Mouse (Mus musculus): ENCODE measurements at regions not wholly inside any gene's neighbourhood (a gene's known extent, or its start where the extent isn't known, plus 50 kb on each side); places are given as distances from the start of the nearest gene placed in this dataset.
A peak's percentile ranks its signal among the peaks of the same experiment; 100 is the strongest.
"Not testable (repeated sequence)": the region's sequence is repeated elsewhere in the genome, so short reads cannot be mapped to it uniquely, and the experiment has no call there.

GRCm38 (mm10) chr14:110934816-110935215, 179.9 kb upstream of the Slitrk6 start:
- peak in 1 of 2 experiments; percentile 15 for DNase-seq (ENCODE audit: extremely low spot score in 1 of 2, low spot score in 1 of 2)

GRCm38 (mm10) chr14:110921989-110922388, 167.0 kb upstream of the Slitrk6 start:
- no peak for DNase-seq (ENCODE audit: extremely low spot score in 1 of 2, low spot score in 1 of 2)

- DNase-seq (ENCODE audit: extremely low spot score in 1 of 2, low spot score in 1 of 2), result no peak
These were observed 158.4 kb upstream of the Slitrk6 start for GRCm38 (mm10) chr14:110913341-110913740.

GRCm38 (mm10) chr14:110892865-110893264, 137.9 kb upstream of the Slitrk6 start:
- no peak for DNase-seq (ENCODE audit: extremely low spot score in 1 of 2, low spot score in 1 of 2)

- no peak for DNase-seq (ENCODE audit: extremely low spot score in 1 of 2, low spot score in 1 of 2)
These were observed 116.4 kb upstream of the Slitrk6 start for GRCm38 (mm10) chr14:110871339-110871738.

- DNase-seq (ENCODE audit: extremely low spot score in 1 of 2, low spot score in 1 of 2), result peak in 1 of 2 experiments; percentile 27
These were observed 69.7 kb upstream of the Slitrk6 start for GRCm38 (mm10) chr14:110824642-110825041.

- DNase-seq (ENCODE audit: extremely low spot score in 1 of 2, low spot score in 1 of 2), result not testable (repeated sequence)
These were observed 67.2 kb upstream of the Slitrk6 start for GRCm38 (mm10) chr14:110822174-110822573.
